Mouse (Mus musculus) kidney, embryonic 15.5 days (tissue): ENCODE data around the gene Filip1. TPM values are rescaled to one million over a fixed set of nuclear protein-coding genes. Genes with fewer than 3 reads are reported as not detected.

Source experiments
- ATAC-seq: fragments of 200-750 bp; cut with Nextera tagmentation; replicated peaks from 2 replicates; pipeline ENCODE4 v1.8.0; 2017; ENCODE audit warnings: moderate TSS enrichment; ENCODE audit not compliant: low FRiP score
- H3K27ac ChIP-seq: fragments of 300-500 bp; sonication (generic); 2 replicates; pipeline ENCODE4 v1.5.1; 2015; ENCODE audit warnings: mild to moderate bottlenecking, inconsistent platforms
- H3K27me3 ChIP-seq: fragments of 300-500 bp; sonication (generic); 2 replicates; pipeline ENCODE4 v1.6.1; 2015; ENCODE audit warnings: inconsistent platforms
- H3K36me3 ChIP-seq: fragments of 300-500 bp; sonication (generic); 2 replicates; pipeline ENCODE4 v1.6.1; 2015; ENCODE audit warnings: inconsistent platforms
- H3K4me1 ChIP-seq: fragments of 300-500 bp; sonication (generic); 2 replicates; pipeline ENCODE4 v1.6.1; 2015; ENCODE audit warnings: inconsistent platforms
- H3K4me2 ChIP-seq: fragments of 300-500 bp; sonication (generic); 2 replicates; pipeline ENCODE4 v1.6.1; 2015; ENCODE audit warnings: moderate library complexity, mild to moderate bottlenecking, inconsistent platforms
- H3K4me3 ChIP-seq: fragments of 300-500 bp; sonication (generic); replicated peaks from 2 replicates; pipeline ENCODE4 v1.5.1; 2015; ENCODE audit warnings: mild to moderate bottlenecking, inconsistent platforms
- H3K9ac ChIP-seq: fragments of 300-500 bp; sonication (generic); 2 replicates; pipeline ENCODE4 v1.6.1; 2015; ENCODE audit warnings: mild to moderate bottlenecking, inconsistent platforms
- H3K9me3 ChIP-seq: fragments of 300-500 bp; sonication (generic); replicated peaks from 2 replicates; pipeline ENCODE4 v1.6.1; 2016; ENCODE audit warnings: inconsistent platforms
- WGBS: fragments of 180-500 bp; shearing (Covaris S2); methylation state at CpG from one replicate; pipeline ENCODE4 v1.1.7; 2015; ENCODE audit warnings: mixed read lengths; 5-methylcytosine and 5-hydroxymethylcytosine counted together
- polyA plus RNA-seq: library from polyadenylated mRNA; unstranded; fragments of >200 nt; fragmentation: Nextera tagmentation; extraction: Ambion mirVana; gene quantifications from 2 replicates; pipeline ENCODE4 v1.2.1, GENCODE M21; 2015

The Filip1 gene
- polyA plus RNA-seq, 1 experiment from 2014 or later: 6.5 TPM

GRCm38 (mm10) chr9:79784934-79785793, 227.5 kb downstream of the Filip1 start:
- Histone ChIP-seq H3K4me1 (0 out of 2 replicates have a peak, but pooled peaks cover 6% of the 10 kb centered on the region), H3K4me2 (no peak overlapping the region), H3K27me3 (no peaks in the 10 kb centered on the region), H3K4me3 (no peak overlapping the region), H3K9me3 (no peaks in the 10 kb centered on the region), H3K27ac (no peak overlapping the region), H3K9ac (no peak overlapping the region), H3K36me3 (no peaks in the 10 kb centered on the region)
- ATAC-seq: no peak
- WGBS: 86% methylated on average over 2 of the region's 2 CpGs

- 47% methylated on average over 3 of the region's 3 CpGs for WGBS
- Histone ChIP-seq H3K27me3 (no peaks in the 10 kb centered on the region), H3K9me3 (no peaks in the 10 kb centered on the region), H3K36me3 (no peaks in the 10 kb centered on the region), H3K4me2 (no peak overlapping the region), H3K9ac (no peak overlapping the region), H3K4me1 (0 out of 2 replicates have a peak, but pooled peaks cover 2% of the 10 kb centered on the region), H3K27ac (no peak overlapping the region), H3K4me3 (no peak overlapping the region)
- ATAC-seq: no peak
Measured at GRCm38 (mm10) chr9:79784439-79784838, 228.2 kb downstream of the Filip1 start.

GRCm38 (mm10) chr9:79779354-79779753, 233.3 kb downstream of the Filip1 start:
- WGBS: 72% methylated on average over 2 of the region's 2 CpGs
- Histone ChIP-seq H3K27me3 (no peaks in the 10 kb centered on the region), H3K4me3 (no peak overlapping the region), H3K36me3 (peaks cover 14% of the 10 kb centered on the region), H3K9me3 (no peaks in the 10 kb centered on the region), H3K4me1 (no peaks in the 10 kb centered on the region), H3K9ac (no peak overlapping the region), H3K4me2 (no peak overlapping the region), H3K27ac (no peak overlapping the region)
- ATAC-seq: no peak

GRCm38 (mm10) chr9:79766991-79767545, 245.6 kb downstream of the Filip1 start:
- no peak for ATAC-seq

GRCm38 (mm10) chr9:79765329-79765728, 247.3 kb downstream of the Filip1 start:
- H3K4me3 ChIP-seq: no peak overlapping the region
- H3K9ac ChIP-seq: no peak overlapping the region
- peaks cover 5% of the 10 kb centered on the region for H3K36me3 ChIP-seq
- H3K4me1 ChIP-seq: peaks cover 3% of the 10 kb centered on the region; the same call in 1 of the 2 replicates
- H3K27me3 ChIP-seq: no peaks in the 10 kb centered on the region
- H3K4me2 ChIP-seq: no peak overlapping the region
- ATAC-seq: peak; percentile 25; the same call in 1 of the 2 replicates
- no peak overlapping the region for H3K27ac ChIP-seq
- H3K9me3 ChIP-seq: no peaks in the 10 kb centered on the region
- WGBS: 76% methylated on average over 4 of the region's 4 CpGs

More at GRCm38 (mm10) chr9:79766991-79767545, 245.6 kb downstream of the Filip1 start:
- Histone ChIP-seq H3K4me1 (peaks cover 3% of the 10 kb centered on the region; the same call in 1 of the 2 replicates), H3K4me2 (no peak overlapping the region), H3K27ac (no peak overlapping the region), H3K36me3 (peaks cover 17% of the 10 kb centered on the region), H3K27me3 (no peaks in the 10 kb centered on the region), H3K4me3 (no peak overlapping the region), H3K9ac (no peak overlapping the region), H3K9me3 (no peaks in the 10 kb centered on the region)
- 91% methylated on average over 5 of the region's 5 CpGs for WGBS

Other genes with a start within 250 kb of the Filip1 start
- 81.1 and 85.6 TPM in 2 replicates for gene Tmem30a, start 219.3 kb downstream of the Filip1 start, polyA plus RNA-seq
- gene Senp6, start 54.1 kb upstream of the Filip1 start, polyA plus RNA-seq: 50.2 and 50.7 TPM in 2 replicates
- 54.0 and 56.7 TPM in 2 replicates for gene Myo6, start 152.2 kb upstream of the Filip1 start, polyA plus RNA-seq